Mouse (Mus musculus): ENCODE data around the gene Arhgap23.

Arhgap23 gene

DNA sequence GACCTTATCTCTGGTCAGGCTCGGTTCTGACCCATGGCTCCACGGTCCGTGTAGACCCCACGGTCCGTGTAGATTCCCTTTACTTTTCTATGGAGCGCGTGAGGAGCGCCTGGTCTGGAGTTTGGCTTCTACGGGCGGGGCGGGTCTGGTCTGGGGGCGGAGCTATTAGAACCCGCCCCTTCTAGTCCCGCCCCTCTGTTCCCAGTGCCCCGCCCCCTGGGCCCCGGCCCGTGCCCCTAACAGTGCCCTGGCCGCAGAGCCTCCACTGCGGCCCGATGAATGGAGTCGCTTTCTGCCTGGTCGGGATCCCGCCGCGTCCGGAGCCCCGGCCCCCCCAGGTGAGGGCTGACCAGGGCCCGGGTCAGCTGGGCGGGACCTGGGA is at the start of gene Arhgap23:
Arhgap23 (plus strand) TSS at position 204 of the 382 bp plus-strand sequence.
- peak; percentile 90 for DNase-seq (ENCODE audit: low spot score)

DNA sequence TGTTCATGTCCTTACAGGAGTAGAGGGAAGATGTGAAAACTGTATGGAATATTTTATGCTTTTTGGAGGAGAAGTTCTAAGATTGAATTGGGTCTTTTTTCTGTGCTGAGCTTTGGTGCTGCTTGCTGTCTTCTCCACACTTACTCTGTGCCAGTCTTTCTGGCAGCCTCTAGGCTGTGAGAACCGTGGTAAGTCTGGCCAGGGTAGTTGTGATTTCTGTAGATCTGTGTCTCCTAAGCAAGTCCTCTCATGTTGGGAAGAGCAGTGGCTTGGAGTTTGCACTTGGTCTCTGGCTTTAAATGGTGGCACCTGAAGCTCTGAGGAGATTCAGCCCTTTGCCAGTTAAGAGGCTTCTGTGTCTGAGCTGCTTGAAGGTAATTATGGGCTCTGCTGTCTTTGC is 49.8 kb upstream of the Arhgap23 start:
- DNase-seq (ENCODE audit: low spot score), result no peak

DNA sequence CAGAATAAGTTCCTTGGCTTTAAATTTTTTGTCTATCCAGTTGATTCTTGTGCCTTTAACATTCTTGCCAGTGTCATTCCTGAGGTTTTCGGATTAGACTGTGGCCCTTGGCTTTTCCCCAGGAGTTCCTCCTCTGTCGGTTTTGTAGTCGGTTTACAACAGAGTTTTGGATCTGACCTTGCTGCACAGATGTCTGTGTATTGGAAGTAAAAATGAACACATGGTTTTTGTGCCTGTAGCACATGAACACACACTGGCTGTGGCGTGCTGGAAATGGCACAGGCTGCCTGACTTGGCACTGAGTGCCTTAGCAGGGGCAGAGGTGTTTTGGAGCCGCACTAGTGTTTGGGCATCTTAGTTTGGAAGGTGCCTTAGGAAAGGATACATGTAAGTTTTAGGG is 46.8 kb upstream of the Arhgap23 start:
- DNase-seq (ENCODE audit: low spot score), result no peak

DNA sequence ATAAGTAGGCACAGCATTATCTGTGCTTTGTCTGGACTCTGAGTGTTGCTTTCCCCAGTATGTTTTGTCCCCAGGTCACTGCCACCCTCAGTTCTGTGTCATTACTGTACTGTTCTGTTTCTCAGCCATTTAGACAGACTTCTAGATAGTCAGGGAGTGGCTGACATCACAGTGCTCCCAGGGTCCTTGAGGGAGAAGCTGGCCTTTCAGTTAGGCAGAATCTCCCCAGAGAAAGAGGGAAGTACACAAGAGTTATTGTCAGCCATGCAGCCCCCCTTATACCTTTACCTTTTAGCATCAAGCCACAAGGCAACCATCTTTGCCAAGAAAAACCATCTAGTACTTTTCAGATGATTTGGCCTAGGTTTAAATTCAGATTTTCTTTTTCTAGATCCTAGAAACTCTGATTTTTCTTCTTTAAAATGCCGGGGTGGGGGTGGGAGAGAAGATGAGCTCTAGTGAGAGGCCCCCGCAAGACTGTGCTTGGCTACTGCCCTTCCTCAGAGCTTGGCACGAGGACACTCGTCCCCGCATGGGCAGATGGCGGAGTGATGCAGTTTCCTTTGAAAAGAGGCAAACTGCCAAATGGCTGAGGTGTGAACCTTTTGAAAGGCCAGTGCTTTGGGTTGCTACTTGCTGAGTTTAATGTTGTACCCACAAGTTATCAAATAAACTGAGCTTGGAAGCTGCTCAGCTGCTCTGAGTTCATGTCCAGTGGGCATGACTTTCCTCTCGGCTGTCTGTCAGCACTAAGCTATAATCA is 44.8 kb upstream of the Arhgap23 start:
- DNase-seq (ENCODE audit: low spot score), result no peak

DNA sequence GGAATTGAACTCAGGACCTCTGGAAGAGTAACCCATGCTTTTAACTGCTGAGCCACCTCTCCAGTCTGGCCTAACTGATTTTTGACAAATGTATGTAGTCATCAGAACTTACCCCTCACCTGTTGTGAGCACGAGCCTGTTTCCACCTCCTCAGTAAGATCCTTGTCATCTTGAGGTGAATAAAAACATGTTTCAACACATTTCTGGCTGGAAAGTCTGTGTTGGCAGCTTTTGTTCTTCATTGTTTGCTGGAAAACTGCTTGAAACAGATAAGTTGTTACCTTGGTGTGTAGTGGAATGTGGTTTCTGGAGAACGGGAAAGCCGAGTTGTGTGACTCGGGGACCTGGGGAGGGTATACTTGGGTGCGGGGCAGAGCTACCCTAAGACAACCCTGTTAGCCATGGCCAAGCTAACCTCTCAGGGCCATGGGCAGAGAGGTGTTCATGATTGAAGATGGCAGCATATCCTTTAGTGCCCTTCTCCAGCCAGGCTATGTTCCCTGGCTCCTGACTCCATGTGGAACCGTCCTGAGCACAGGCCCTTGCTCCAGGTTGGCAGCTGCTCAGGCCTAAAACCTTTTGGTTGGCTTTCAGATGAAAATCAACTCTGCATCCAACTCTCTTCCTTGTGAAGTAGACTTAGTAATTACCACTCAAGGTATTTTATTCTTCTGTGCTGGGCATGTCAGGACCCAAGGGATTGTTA is 43.0 kb upstream of the Arhgap23 start:
- no peak for DNase-seq (ENCODE audit: low spot score)

DNA sequence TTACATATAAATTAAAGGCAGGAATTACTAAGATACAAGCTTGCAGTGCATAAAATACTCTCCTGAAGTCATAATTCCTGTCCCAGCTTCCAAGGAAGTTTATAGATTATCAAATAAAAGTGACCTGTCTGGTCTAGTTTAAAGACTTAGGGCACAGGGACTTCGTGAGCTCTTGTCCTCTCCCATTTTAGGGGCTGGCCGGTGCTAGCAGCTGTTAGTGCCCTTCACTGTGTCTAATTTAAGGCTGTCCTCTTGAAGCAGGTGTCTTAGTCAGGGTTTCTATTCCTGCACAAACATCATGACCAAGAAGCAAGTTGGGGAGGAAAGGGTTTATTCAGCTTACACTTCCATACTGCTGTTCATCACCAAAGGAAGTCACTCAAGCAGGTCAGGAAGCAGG is 41.9 kb upstream of the Arhgap23 start:
- no peak for DNase-seq (ENCODE audit: low spot score)

DNA sequence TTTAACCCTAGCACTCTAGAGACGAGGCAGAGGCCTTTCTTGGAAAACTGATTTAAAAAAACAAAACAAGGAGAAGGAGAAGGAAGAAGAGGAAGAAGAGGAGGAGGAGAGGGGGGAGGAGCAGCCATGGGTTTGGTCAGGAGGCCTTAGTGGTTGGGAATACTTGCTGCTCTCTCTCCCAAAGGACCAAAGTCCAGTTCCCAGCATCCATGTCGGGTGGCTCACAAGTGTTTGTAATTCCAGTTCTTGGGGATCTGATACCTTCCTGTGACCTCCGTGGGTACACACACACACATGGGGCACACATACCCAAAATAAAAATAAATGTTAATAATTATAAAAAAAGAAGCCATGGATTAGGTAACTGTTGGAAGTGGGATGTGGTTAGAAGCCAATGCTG is 35.3 kb upstream of the Arhgap23 start:
- no peak for DNase-seq (ENCODE audit: low spot score)

DNA sequence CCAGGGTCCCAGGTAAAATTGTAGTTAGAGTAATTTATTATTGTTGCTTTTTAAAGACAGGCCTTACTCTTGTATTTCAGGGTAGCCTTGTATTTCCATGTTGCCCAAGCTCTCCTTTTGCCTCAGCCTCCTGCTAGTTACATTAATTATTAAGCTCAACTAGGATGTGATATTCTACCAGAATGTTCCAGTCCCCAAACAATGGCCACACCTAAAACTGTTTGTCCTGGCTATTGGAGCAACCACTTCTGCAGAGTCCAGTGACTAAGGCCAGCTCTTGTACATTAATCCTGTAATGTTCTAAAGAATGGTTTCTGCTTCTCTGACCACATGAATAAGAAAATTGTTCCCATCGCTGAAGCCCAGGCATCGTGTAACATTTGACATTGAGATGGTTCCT is 32.3 kb upstream of the Arhgap23 start:
- no peak for DNase-seq (ENCODE audit: low spot score)

DNA sequence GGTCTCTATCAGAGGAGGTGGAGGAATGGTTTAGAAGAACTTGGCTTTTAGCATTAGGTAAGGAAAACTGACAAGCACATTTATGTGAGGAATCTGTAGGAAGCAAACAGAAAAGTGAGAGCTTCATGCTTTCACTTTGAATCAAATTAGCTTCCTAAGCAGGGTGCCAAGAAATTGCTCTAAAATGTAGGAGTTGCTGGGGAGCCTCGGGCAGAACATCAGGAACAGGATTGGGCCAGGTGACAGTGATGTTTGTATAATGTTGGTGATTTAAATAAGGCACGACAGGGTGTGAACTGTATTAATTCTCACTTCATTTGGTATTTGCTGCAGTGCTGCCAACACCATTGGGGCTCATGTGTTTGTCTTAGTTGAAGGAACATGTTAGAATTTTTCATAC is 31.6 kb upstream of the Arhgap23 start:
- no peak for DNase-seq (ENCODE audit: low spot score)

DNA sequence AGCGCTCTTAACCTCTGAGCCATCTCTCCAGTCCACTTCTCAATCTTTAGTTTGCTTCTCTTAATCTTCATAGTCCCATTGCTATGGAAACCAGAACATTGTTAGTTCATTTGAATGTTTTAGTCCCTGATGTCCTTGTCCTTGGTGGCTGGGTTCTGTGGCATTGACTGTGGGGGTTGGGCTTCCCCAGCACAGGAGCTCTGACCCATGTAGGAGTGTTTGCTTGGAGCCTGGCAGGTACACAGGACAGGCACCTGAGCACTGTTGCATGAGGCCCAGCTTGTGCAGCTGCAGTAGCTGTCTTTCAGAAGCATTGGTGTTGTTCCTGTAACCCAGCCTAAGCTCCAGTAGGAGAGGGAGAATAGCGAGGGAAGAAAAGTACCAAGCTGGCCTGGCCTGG is 27.5 kb upstream of the Arhgap23 start:
- DNase-seq (ENCODE audit: low spot score), result no peak

DNA sequence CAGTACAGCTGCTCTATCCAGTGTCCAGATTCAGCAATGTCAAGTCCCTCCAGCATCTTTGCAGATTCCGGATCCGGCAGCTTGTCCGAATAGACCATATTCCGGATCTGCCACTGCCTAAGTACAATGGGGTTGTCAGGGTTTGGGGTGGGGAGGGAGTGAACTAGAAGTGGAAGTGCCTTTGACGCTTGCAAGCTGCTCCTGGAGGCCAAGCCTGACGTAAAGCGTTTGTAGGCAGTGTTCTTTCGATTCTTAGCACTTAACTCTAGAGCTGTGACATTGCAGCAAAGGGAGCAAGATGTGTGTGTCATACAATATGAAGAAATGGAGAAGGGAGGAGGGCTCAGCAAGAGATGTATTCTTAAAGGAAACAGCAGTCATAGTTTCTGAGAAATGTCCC is 26.2 kb upstream of the Arhgap23 start:
- DNase-seq (ENCODE audit: low spot score), result no peak

DNA sequence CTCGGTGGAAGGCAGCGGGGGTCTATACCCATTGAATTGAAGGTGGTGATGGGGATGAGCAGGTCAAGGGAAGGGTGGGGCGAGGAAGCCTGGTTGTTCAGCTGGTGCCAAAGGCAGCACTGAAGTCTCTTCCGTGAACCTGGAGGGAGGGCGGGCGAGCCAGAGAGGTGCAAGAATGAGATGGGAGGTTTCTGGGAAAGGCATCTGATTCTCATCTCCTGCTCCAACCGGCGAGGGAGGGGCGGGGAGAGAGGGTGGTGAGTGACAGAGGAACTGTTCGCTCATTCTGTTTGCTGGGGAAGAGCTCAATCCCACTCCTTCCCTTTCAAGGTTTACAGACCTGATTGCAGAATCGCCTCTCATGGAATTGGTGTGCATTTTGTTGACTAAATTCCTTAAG is 21.7 kb upstream of the Arhgap23 start:
- no peak for DNase-seq (ENCODE audit: low spot score)

DNA sequence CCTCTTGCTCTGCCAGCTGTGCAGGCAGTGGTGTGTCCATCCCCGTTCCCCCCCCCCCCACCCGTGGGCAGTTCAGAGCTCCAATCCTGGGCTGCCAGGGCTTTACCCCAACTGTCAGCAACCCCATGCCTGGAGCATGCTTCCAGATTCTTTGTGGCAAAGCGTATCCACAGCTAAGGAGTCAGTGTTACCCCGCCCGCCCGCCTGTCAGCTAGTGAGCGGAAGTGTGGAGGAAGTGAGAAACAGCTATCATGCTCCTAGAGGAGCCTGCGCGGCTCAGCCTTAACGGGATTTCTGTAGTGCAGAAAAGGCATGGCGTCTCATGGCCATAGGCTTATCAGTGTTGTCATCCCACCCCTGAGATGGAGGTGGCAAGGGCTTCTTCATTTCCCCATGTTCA is 21.2 kb upstream of the Arhgap23 start:
- DNase-seq (ENCODE audit: low spot score), result no peak

DNA sequence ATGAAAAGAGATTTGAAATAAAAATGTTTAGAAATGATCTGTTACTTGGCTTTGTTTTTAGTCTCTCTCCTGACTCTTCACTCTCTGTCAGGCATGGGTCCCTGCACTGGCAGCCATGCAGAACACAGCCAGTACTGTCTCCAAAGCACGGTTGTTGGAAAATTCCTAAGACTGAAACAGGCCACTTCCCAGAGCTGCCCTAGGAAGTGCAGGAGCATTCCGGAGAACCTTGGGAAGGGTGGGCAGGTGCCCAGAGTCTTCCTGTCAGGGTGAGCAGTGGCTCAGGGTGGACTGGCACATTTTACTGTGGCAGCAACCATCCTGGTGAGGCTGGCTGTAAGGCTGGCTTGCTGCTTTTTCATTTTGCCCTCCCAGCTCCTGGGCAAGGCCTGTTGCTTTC is 16.8 kb upstream of the Arhgap23 start:
- no peak for DNase-seq (ENCODE audit: low spot score)

DNA sequence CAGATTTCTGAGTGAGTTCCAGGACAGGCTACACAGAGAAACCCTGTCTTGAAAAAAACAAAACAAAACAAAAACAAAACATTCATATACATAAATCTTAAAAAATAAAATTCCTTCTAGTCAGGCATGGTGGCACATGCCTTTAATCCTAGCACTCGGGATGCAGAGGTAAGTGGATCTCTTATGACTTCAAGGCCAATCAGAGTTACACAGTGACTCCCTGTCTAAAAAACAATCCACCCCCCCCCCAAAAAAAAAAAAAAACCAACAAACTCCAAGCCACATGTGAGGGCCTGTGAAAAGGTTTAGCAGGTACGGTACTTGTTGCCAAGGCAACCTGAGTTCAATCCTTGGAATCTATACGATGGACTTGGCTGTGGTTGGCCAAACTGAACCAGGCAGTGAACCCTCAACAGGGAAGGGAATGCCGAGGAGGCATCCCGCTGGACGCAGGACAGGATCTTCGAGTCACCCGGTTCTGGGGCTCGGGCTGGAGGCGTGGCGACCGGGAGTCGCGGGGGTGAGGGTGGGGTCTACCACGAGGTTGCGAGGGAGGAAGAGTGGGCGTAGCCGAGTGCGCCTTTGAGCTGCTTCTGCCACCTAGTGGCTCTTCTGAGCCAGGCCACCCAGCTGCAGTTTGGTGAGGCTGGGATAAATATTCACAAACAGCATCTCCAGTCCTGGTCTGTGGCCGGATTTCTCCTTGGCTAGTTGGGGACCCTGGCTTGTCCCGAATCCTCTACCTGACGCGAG is 15.2 kb upstream of the Arhgap23 start:
- peak; percentile 93 for DNase-seq (ENCODE audit: low spot score)

DNA sequence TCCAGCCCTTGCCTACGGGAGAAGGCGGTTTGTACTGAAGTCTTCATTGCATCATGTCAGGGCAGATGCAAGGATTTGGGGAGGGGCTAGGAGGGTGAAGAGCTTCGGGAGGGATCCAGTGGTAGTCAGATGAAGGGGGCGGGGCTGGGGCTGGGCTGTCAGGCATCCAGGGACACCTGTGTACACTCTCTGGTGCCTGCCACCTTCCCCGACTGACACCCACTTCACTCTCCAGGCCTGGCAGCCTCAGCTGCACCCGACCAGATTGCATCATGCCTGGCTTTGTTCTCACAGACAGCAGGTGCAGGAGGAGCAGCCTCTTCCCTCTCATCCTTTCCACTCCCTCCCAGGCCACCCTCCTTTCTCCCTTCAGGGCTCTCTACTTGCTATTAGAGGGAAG is 14.3 kb upstream of the Arhgap23 start:
- DNase-seq (ENCODE audit: low spot score), result peak; percentile 28

DNA sequence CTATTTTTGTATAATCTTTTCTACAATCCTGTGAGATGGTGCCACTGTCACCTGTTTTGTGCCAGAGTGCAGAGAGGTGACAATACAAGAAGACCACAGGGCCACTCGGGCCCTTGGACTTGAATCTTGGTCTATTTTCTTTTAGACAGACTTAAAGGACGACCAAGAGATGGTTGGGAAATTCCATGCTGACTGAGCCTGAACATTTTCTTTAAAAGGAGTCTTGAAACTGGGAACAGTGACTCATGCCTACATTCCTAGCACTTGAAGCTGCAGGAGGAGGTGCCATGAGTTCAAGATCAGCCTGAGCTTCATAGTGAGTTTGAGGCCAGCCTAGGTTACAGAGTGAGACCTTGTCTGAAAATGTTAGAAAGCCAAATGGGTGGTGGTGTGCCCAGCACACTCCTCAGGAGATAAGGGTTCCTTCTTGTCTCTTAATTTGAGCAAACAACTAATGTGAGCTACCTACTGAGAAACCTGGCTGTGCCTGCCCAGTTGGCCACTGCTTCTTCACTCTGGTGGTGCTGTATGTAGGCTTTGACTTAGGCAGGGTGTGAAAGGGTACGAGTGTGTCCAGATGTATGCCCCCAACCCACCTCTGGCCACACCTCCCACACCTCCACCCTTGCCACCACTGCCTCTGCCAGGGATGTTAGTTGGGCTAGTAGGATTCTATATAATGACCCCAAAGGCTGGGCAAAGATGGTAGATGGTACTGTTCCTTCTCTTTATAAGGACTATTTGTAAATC is 13.5 kb upstream of the Arhgap23 start:
- DNase-seq (ENCODE audit: low spot score), result no peak

DNA sequence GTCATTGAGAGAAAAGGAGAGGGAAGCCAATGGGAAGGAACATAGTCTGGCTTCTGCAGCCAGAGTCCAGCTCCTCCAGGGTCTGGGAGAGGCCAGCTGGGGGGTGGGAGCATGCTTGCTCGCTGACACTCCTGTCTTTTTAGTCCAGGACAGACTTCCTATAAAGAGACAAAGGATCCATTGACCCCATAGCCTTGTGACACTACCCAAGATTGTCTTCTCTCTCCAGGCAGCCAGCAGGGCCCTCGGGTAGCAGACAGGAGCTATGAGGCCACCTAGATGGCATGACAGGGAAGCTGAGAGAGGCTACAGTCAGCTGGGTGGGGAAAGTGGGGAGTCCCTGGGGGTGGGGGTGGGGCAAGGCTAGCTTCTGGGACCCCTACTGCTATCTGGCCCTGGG is 12.6 kb upstream of the Arhgap23 start:
- no peak for DNase-seq (ENCODE audit: low spot score)

DNA sequence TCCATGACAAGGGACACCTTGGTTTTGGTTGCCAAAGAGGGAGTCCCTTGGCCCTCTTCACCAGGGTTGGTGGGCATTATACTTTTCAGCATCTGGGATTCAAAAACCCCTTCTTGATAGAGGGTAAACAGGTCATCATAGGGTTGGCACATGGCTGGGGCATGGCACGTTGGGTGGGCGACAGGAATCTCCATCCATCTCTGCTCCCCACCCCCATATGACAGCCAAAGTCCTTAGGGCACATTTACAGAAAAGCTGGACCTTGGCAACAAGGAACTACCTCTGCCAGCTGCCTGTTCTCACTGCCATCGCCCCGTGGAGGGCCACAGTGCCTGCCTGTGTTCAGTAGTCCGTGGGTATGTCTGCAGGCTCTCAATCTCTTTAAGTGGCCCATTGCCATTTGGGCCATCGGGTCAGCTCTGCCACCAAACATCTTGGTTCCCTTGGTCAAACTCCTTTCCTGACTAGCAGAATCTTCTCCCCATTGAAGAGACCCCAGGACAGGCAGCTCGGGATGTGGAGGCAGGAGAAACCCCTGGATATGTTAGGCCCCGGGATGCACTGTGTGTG is 11.6 kb upstream of the Arhgap23 start:
- DNase-seq (ENCODE audit: low spot score), result no peak

DNA sequence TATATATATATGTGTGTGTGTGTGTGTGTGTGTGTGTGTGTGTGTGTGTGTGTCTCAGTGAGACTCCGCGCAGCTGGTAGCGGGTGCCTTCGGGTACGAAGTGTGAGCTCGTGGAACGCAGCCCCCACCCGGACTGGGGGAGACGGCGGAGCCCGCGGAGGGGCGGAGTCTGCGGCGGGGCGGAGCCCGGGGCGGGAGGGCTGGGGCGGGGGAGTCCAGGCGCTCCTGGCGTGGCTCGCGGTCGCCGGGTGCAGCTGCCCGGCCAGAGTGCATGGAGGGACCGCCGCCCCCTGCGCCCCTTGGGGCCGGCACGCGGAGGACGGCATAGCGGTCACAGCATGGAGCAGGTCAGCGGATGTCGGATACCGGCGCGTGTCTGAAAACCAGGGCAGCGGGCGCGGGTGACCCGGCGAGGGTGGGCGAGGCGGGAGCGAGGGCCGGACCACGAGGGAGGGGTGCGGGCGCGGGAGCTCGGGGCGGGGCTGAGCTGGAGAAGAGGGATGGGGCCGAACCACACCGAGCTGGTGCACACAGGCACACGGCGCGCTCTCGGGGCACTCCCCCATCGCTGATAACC is 11.1 kb upstream of the Arhgap23 start:
- peak; percentile 47 for DNase-seq (ENCODE audit: low spot score)

DNA sequence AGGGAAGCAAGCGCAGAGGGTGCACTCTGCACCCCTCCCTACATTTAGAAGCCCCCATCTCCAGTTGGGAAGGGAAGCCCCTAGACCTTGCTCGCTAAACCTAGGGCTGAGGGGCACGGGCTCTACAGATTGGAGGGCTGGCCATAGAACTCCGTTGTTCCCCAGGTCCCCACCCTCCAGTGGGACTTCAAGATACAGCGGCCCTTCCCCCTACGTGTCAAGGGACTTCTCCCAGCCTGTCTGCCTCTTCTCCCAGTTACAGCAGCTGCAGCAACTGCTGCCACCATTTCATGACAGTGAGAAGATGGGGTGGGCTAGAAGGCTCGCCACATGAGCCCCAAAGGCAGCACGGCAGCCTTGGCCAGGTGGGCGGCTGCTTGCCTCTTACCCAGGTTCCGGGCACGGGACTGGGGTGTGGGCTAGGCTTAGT is 10.6 kb upstream of the Arhgap23 start:
- no peak for DNase-seq (ENCODE audit: low spot score)

All from embryo, embryonic 10.5 days (tissue).